Comparison of ENCODE assay signal across 30 mouse cellular contexts in the genomic region with DNA sequence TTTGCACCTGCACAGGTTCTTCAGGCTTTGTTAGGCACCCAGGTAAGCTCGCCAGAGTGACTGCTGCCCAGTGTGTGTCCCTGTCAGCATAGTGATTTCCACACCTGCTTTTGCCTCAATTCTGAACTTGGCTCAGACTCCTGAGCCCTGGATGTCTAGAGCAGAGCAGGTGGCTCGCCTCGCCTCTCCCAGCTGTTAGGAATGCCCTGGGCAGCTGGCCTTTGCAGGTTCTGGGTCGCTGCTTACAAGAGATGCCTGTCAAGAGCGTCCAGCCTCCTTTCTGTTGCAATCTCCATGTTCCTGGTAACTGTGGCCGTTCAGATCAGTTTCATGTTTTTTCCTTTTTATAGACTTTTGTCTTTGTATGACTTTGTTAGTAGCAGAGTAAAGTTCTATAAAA. TPM values are rescaled to one million over a fixed set of nuclear protein-coding genes. Genes with fewer than 3 reads are reported as not detected.
A peak's percentile ranks its signal among the peaks of the same experiment; 100 is the strongest.
DNase-seq lines count a peak whose midpoint lies in the region; ATAC-seq and TF ChIP-seq lines count a peak whose summit lies in the region.
"Had no signal": no experiment of that assay in that cellular context is flagged by ENCODE, and none has a peak within 500 bp of the region (broad histone marks: within the 10 kb centered on the region; RNA-seq: fewer than 3 reads in every experiment).

No protein-coding gene starts in this region.

- no peak overlapping the region for H3K27ac ChIP-seq in kidney, adult 2 months (ENCODE audit: insufficient read depth, low read depth, low read length)
- H3K27ac ChIP-seq in kidney, postnatal 0 days: no peak overlapping the region
- H3K27ac ChIP-seq in thymus, adult 2 months (ENCODE audit: control insufficient read depth, insufficient read depth, low read length): no peak overlapping the region
- H3K27ac ChIP-seq: embryonic facial prominence, embryonic 13.5 days; forebrain, embryonic 12.5 days; heart, embryonic 10.5 days; hindbrain, embryonic 13.5 days; lung, embryonic 15.5 days; neural tube, embryonic 12.5 days; stomach, embryonic 15.5 days had no signal

- H3K4me2 ChIP-seq in kidney, postnatal 0 days (ENCODE audit: low read length): no peak overlapping the region
- H3K4me2 ChIP-seq: embryonic facial prominence, embryonic 13.5 days; forebrain, embryonic 12.5 days; hindbrain, embryonic 13.5 days; lung, embryonic 15.5 days; midbrain, embryonic 11.5 days; neural tube, embryonic 12.5 days; stomach, embryonic 15.5 days had no signal

- no peak overlapping the region for H3K4me3 ChIP-seq in kidney, adult 2 months (ENCODE audit: insufficient read depth, low read depth, low read length)
- no peak overlapping the region for H3K4me3 ChIP-seq in kidney, postnatal 0 days (replicated peaks; ENCODE audit: low read depth, low read length)
- H3K4me3 ChIP-seq in thymus, adult 2 months (ENCODE audit: control insufficient read depth, insufficient read depth, low read length): no peak overlapping the region
- H3K4me3 ChIP-seq: embryonic facial prominence, embryonic 13.5 days; erythroblast, embryonic 14.5 days; forebrain, embryonic 12.5 days; heart, embryonic 10.5 days; hindbrain, embryonic 13.5 days; lung, embryonic 15.5 days; neural tube, embryonic 12.5 days; stomach, embryonic 15.5 days had no signal

- TF ChIP-seq CTCF in kidney, adult 2 months (conservative IDR thresholded peaks at IDR 0.05; ENCODE audit: insufficient read depth, insufficient read length, low read depth, low read length): no peak
- TF ChIP-seq CTCF in kidney, postnatal 0 days (IDR thresholded peaks at IDR 0.05; ENCODE audit: low read depth): no peak
- no peak for TF ChIP-seq CTCF in thymus, adult 2 months (IDR thresholded peaks at IDR 0.05; ENCODE audit: borderline replicate concordance, control insufficient read depth, extremely low read depth, insufficient read depth, low read length, poor library complexity)

- TF ChIP-seq POLR2A in kidney, adult 2 months (IDR thresholded peaks at IDR 0.05; ENCODE audit: low read depth, low read length): no peak
- no peak for TF ChIP-seq POLR2A in thymus, adult 2 months (IDR thresholded peaks at IDR 0.05; ENCODE audit: control insufficient read depth, extremely low read depth, insufficient read depth, low read length, poor library complexity)

- WGBS in kidney, adult 2 months: 31% methylated on average over 6 of the region's 6 CpGs
- WGBS in kidney, postnatal 0 days: 38% methylated on average over 6 of the region's 6 CpGs
- 95% methylated on average over 6 of the region's 6 CpGs for WGBS in thymus, adult 2 months

- no peaks in the 10 kb centered on the region for H3K9me3 ChIP-seq in kidney, postnatal 0 days (replicated peaks; ENCODE audit: low read length)
- H3K9me3 ChIP-seq: embryonic facial prominence, embryonic 13.5 days; forebrain, embryonic 12.5 days; G1E; heart, embryonic 10.5 days; hindbrain, embryonic 13.5 days; lung, embryonic 15.5 days; neural tube, embryonic 12.5 days; stomach, embryonic 15.5 days had no signal

- H3K27me3 ChIP-seq in kidney, adult 2 months (replicated peaks; ENCODE audit: control insufficient read depth, insufficient read depth, low read length): no peaks in the 10 kb centered on the region
- H3K27me3 ChIP-seq in kidney, postnatal 0 days (ENCODE audit: insufficient read depth, low read length): no peaks in the 10 kb centered on the region
- H3K27me3 ChIP-seq in thymus, adult 2 months (ENCODE audit: control insufficient read depth, insufficient read depth, low read length): no peaks in the 10 kb centered on the region
- H3K27me3 ChIP-seq: embryonic facial prominence, embryonic 13.5 days; forebrain, embryonic 12.5 days; hindbrain, embryonic 13.5 days; lung, embryonic 15.5 days; neural tube, embryonic 12.5 days; stomach, embryonic 15.5 days had no signal

- ATAC-seq in kidney, postnatal 0 days (replicated peaks; ENCODE audit: low FRiP score, low read depth): peak; percentile 77
- ATAC-seq: midbrain, embryonic 16.5 days had no signal

- no peaks in the 10 kb centered on the region for H3K4me1 ChIP-seq in kidney, adult 2 months (ENCODE audit: control insufficient read depth, insufficient read depth, low read length)
- H3K4me1 ChIP-seq in kidney, postnatal 0 days (replicated peaks; ENCODE audit: insufficient read depth, low read length): no peaks in the 10 kb centered on the region
- no peaks in the 10 kb centered on the region for H3K4me1 ChIP-seq in thymus, adult 2 months (replicated peaks; ENCODE audit: control insufficient read depth, insufficient read depth, low read length)
- H3K4me1 ChIP-seq: embryonic facial prominence, embryonic 13.5 days; forebrain, embryonic 12.5 days; lung, embryonic 15.5 days; neural tube, embryonic 12.5 days; stomach, embryonic 15.5 days had no signal

- no peaks in the 10 kb centered on the region for H3K36me3 ChIP-seq in kidney, adult 2 months (ENCODE audit: control insufficient read depth, insufficient read depth, low read length)
- H3K36me3 ChIP-seq in kidney, postnatal 0 days (ENCODE audit: insufficient read depth, low read length): peaks cover 20% of the 10 kb centered on the region
- peaks cover 43% of the 10 kb centered on the region for H3K36me3 ChIP-seq in thymus, adult 2 months (ENCODE audit: control insufficient read depth, insufficient read depth, low read length)
- H3K36me3 ChIP-seq: G1E had no signal

- no peak overlapping the region for H3K9ac ChIP-seq in kidney, postnatal 0 days (ENCODE audit: low read depth, low read length)
- H3K9ac ChIP-seq: embryonic facial prominence, embryonic 13.5 days; forebrain, embryonic 12.5 days; hindbrain, embryonic 13.5 days; lung, embryonic 15.5 days; neural tube, embryonic 12.5 days; stomach, embryonic 15.5 days had no signal

- peak; percentile 41 for DNase-seq in embryo, embryonic 10 days (ENCODE audit: low spot score)
- no peak for DNase-seq in embryo, embryonic 10.5 days (ENCODE audit: low spot score)
- peak; percentile 53 for DNase-seq in kidney, adult 2 months
- peak; percentile 71 for DNase-seq in kidney, postnatal 0 days (ENCODE audit: low spot score)
- DNase-seq in kidney, postnatal 4 days: peak; percentile 53 to 69
- no peak for DNase-seq in spleen, postnatal 10 days (ENCODE audit: low spot score in 2 of 2)
- DNase-seq in layer of hippocampus, postnatal 10 days (ENCODE audit: low spot score in 2 of 2): no peak
- DNase-seq in thymus, adult 2 months: no peak
- DNase-seq: adrenal gland, postnatal 10 days; cerebellum, adult 11 months; cerebellum, adult 9-10 months; cerebellum, postnatal 36 days; gastrocnemius, postnatal 10 days; heart, postnatal 36 days; layer of hippocampus, postnatal 36 days; liver; thymus, postnatal 14 days had no signal

RNA-seq across cellular contexts. Expression of gene Nkd2, which starts 31.1 kb away (rescaled TPM):
- 1.2 and 1.3 TPM in 2 replicates for polyA plus RNA-seq in kidney, adult 2 months (2012; rRNA removed)
- 8.9 and 10.1 TPM in 2 replicates for polyA plus RNA-seq in kidney, postnatal 0 days (2015; fragmentation: Nextera tagmentation; extraction: Ambion mirVana)
- total RNA-seq in layer of hippocampus, postnatal 10 days (2021): 10 to 100 TPM; 12.9 to 15.3 TPM
- polyA plus RNA-seq in thymus, adult 2 months (2012; rRNA removed): 4.4 and 4.7 TPM in 2 replicates
- total RNA-seq: granulocyte monocyte progenitor cell, adult 5-6 weeks; megakaryocyte progenitor cell, adult 5-6 weeks had no signal
- polyA plus RNA-seq: erythroblast, embryonic 14.5 days; G1E had no signal

Comparison
In these comparisons a context has a peak if more than half of its experiments do, and no peak if none do; other contexts are left out.
1. DNase-seq: peak in embryo, embryonic 10 days (single experiment), kidney, adult 2 months (single experiment), kidney, postnatal 0 days (single experiment) and kidney, postnatal 4 days (2 of 2); none in embryo, embryonic 10.5 days (single experiment), spleen, postnatal 10 days (0 of 2), layer of hippocampus, postnatal 10 days (0 of 2) and thymus, adult 2 months (single experiment).